Mouse (Mus musculus) MEL (cell line): ENCODE measurements around the gene Gm21885.

Source experiments
- CTCF ChIP-seq, 3 experiments: IDR thresholded peaks in 2 of 3; conservative IDR thresholded peaks in 1 of 3; 2 replicates each; pipeline ENCODE4 v1.5.1; 2011 to 2012; ENCODE audit warnings: low read length in 3 of 3, low read depth in 2 of 3, mild to moderate bottlenecking in 2 of 3, improper control_type of control experiment in 1 of 3, inconsistent platforms in 1 of 3, mixed read lengths in 1 of 3, moderate library complexity in 1 of 3; ENCODE audit not compliant: control insufficient read depth in 1 of 3, insufficient read depth in 1 of 3, poor library complexity in 1 of 3, severe bottlenecking in 1 of 3
- EP300 ChIP-seq, 2 experiments: IDR thresholded peaks; 2 replicates each; pipeline ENCODE4 v1.6.1; 2011; ENCODE audit warnings: improper control_type of control experiment in 2 of 2, low read length in 2 of 2, low read depth in 1 of 2, mild to moderate bottlenecking in 1 of 2
- MAX ChIP-seq: IDR thresholded peaks from 2 replicates; pipeline ENCODE4 v1.6.1; 2011; ENCODE audit warnings: low read length, improper control_type of control experiment
- RCOR1 ChIP-seq: IDR thresholded peaks from 2 replicates; pipeline ENCODE4 v1.6.1; 2012; ENCODE audit warnings: low read depth, mild to moderate bottlenecking, inconsistent platforms, low read length, improper control_type of control experiment
- TCF12 ChIP-seq: IDR thresholded peaks from 2 replicates; pipeline ENCODE4 v1.6.1; 2014; ENCODE audit warnings: low read depth, mild to moderate bottlenecking, inconsistent platforms, low read length, improper control_type of control experiment, moderate library complexity
- USF2 ChIP-seq, 2 experiments: IDR thresholded peaks; 2 replicates each; pipeline ENCODE4 v1.6.1; 2011 to 2012; ENCODE audit warnings: improper control_type of control experiment in 2 of 2, low read length in 2 of 2, borderline replicate concordance in 1 of 2, inconsistent platforms in 1 of 2, low read depth in 1 of 2, mild to moderate bottlenecking in 1 of 2; ENCODE audit not compliant: insufficient read depth in 1 of 2

GRCm38 (mm10) chr11:94244385-94244784, 37.3 kb upstream of the Gm21885 start:
- TF ChIP-seq MAX (no peak), USF2 (IDR thresholded peaks at IDR 0.05; ENCODE audit: borderline replicate concordance in 1 of 2, insufficient read depth in 1 of 2, low read depth in 1 of 2, low read length in 2 of 2) (no peak), RCOR1 (no peak), CTCF (IDR thresholded peaks at IDR 0.05 in 2 of 3, conservative IDR thresholded peaks at IDR 0.05 in 1 of 3; ENCODE audit: control insufficient read depth in 1 of 3, insufficient read depth in 1 of 3, low read depth in 2 of 3, low read length in 3 of 3, poor library complexity in 1 of 3, severe bottlenecking in 1 of 3) (no peak), EP300 (IDR thresholded peaks at IDR 0.05; ENCODE audit: low read depth in 1 of 2, low read length in 2 of 2) (no peak), TCF12 (no peak)
